Mouse (Mus musculus): ENCODE results near the gene Tmem139.
A peak's percentile ranks its signal among the peaks of the same experiment; 100 is the strongest.

Gene Tmem139

DNA sequence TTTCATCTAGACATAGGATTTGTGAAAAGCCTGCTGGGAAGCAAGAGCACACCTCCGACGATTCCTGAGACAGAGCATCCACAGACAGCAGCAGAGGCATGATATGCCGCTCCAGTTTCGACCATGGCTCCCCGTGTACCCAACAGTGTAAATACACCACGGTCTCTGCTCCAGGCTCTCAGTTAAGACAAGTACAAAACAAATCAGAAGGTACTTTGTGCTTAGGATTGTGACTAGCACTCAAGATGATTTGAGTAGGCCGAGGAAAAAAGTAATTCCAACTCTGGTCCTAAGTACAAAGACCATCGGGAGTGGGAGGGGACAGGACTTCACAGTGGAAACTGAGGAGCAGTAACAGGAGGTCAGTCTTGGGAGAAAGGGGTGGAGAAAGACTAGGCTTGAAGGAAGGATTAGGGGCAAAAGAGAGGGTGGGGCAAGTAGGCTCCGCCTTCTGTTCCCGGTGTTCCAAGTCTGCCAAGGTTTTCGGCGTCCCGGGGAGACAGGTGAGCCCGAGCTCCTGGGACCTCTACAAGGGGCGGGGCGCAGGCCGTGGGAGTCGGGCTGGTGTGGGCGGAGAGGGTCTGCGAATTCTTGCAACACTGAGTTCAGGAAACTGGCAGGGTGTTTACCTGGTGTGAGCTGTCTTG is at the start of gene Tmem139:
Gene Tmem139 (plus strand): TSS at position 447 of the 647 bp plus-strand sequence.
- no peak for TF ChIP-seq GATA4 (IDR thresholded peaks at IDR 0.05; ENCODE audit: insufficient replicate concordance, low read length)

GRCm38 (mm10) chr6:42215028-42215427 is 46.7 kb upstream of the Tmem139 start, which contains the start of gene Tas2r144:
Tas2r144 (plus strand) TSS chr6:42215328.
- no peak for TF ChIP-seq GATA4 (IDR thresholded peaks at IDR 0.05; ENCODE audit: insufficient replicate concordance, low read length)

DNA sequence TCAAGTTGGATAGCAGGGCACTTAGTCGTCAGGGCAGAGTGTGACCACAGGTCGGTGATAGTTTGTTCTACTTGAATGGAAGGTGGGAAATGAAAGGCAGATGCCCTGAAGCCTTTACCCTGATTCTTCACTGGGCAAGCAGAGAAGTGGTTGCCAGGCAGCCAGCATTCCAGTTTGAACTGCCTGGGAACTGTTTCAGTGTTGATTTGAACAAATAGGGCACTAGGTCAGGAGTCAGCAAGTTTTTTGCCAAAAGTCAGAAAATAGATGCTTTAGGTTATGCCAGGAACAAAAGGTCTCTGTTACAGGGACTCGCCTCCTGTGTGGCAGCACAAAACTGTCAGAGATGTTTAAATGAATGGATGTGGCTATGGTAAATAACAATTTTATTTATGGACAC is 39.5 kb upstream of the Tmem139 start:
- TF ChIP-seq GATA4 (IDR thresholded peaks at IDR 0.05; ENCODE audit: insufficient replicate concordance, low read length), result no peak

- TF ChIP-seq GATA4 (IDR thresholded peaks at IDR 0.05; ENCODE audit: insufficient replicate concordance, low read length), result no peak
Observed at GRCm38 (mm10) chr6:42225046-42225445, 36.7 kb upstream of the Tmem139 start.

GRCm38 (mm10) chr6:42227240-42228101 is 34.3 kb upstream of the Tmem139 start:
- TF ChIP-seq GATA4 (IDR thresholded peaks at IDR 0.05; ENCODE audit: insufficient replicate concordance, low read length), result no peak

DNA sequence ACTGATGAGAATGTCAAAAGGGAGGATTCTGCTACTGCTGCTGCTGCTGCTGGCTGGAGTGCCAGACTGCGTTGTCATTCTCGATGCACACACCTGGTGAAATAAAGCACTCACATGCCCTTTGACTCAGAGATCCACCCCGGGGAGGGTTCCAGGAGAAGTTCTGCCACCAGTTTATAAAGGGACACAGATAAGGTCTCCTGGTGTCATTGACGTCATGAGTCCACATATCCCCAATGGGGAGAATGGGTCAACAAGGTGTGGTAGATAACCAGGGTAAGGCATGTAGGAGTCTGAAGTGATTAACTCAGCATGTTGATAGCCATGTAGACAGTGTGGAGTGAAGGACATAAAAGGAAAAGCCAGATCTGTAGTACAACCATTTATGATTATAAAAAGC is 32.2 kb upstream of the Tmem139 start:
- peak; percentile 31; the same call in 1 of the 2 replicates for TF ChIP-seq GATA4 (IDR thresholded peaks at IDR 0.05; ENCODE audit: insufficient replicate concordance, low read length)

DNA sequence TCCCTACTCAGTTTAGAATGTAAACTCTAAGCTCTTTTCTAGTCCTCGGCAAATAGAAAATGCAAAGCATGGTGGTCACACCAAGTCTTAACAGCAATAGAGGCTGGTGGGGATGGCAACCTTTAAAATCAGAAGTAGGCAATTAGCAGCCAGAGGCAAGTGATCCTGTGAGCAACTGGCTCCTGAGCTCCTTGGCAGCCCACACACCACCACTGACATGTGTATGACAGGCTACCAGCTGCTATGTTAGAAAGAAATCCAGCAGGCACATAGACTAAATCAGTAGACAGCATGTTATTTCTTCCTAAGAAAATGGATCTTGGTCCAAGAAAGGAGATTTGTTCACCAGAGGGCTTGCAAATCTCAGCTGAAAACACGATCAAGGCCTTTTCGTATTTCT is 30.6 kb upstream of the Tmem139 start:
- TF ChIP-seq GATA4 (IDR thresholded peaks at IDR 0.05; ENCODE audit: insufficient replicate concordance, low read length), result no peak

- TF ChIP-seq GATA4 (IDR thresholded peaks at IDR 0.05; ENCODE audit: insufficient replicate concordance, low read length), result no peak
Observed at GRCm38 (mm10) chr6:42237276-42237805, 24.4 kb upstream of the Tmem139 start.

DNA sequence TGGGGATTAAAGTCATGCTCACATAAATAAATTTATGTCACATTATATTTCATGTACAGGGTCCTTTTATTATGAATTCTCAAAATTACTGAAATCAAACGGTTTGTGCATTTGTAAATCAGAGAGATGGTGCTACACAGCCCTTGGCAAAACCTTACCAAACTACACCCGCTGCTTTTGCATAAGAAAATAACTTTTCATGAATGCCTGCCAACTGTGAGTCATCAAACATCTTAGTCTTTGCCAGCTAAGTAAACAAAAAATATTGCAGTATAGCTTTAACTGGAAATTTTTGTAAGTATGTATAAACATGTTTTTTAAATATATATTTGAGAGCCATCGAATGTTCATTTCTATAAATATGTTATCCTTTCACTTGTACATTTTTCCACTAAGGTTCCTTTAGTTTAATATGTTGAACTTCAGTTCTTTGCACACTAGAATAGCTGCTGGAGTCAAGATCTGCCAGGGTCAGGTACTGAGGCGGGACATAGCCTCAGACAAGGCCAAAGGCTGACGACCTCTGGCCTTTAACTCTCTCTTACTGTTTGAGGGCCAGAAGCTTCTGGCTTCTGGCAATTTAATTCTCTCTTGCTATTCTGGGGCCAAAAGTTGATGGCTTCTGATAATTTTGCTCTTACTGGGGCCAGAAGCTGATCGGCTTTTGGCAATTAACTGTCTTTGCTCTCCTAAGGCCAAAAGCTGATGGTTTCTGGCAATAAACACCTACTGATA is 20.3 kb upstream of the Tmem139 start:
- 0 out of 2 replicates have a peak, but pooled peaks have one; percentile 15 for TF ChIP-seq GATA4 (IDR thresholded peaks at IDR 0.05; ENCODE audit: insufficient replicate concordance, low read length)

DNA sequence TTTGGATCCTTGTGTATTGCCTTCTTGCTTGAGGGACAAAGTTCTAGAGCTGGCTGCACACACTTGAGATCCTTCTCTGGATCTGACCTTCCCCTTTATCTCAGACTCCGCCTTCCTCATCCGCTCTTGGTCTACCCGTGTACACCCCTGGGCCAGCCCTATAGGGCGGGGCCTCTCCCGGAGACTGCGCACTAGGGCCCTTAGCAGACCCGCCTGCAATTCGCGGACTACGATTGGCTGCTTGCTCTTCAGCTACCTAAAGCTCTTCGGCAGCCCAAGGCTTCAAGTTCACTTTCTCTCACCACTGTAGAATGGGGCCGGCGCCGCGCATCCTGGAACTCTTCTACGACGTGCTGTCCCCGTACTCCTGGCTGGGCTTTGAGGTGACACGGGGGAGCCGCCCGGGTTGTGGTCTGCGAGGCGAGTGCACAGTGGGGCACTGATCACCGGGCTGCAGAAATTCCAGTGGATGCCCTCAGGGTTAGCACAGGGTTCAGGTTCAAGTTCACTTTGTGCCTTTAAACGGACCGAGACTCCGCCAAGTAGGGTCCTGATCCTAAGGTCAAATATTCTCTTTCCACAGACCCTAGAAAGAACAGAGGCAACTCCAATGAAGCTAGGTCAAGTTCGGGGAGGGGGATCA is 15.9 kb upstream of the Tmem139 start, which contains the start of gene Gstk1:
Gene Gstk1 (plus strand): TSS at position 225 of the 643 bp plus-strand sequence.
- TF ChIP-seq GATA4 (IDR thresholded peaks at IDR 0.05; ENCODE audit: insufficient replicate concordance, low read length), result peak; percentile 63; the same call in 1 of the 2 replicates

GRCm38 (mm10) chr6:42247173-42247572 is 14.6 kb upstream of the Tmem139 start:
- TF ChIP-seq GATA4 (IDR thresholded peaks at IDR 0.05; ENCODE audit: insufficient replicate concordance, low read length), result no peak

- TF ChIP-seq GATA4 (IDR thresholded peaks at IDR 0.05; ENCODE audit: insufficient replicate concordance, low read length), result no peak
Observed at GRCm38 (mm10) chr6:42247981-42248380, 13.8 kb upstream of the Tmem139 start.

GRCm38 (mm10) chr6:42251791-42252190 is 10.0 kb upstream of the Tmem139 start:
- TF ChIP-seq GATA4 (IDR thresholded peaks at IDR 0.05; ENCODE audit: insufficient replicate concordance, low read length), result no peak

DNA sequence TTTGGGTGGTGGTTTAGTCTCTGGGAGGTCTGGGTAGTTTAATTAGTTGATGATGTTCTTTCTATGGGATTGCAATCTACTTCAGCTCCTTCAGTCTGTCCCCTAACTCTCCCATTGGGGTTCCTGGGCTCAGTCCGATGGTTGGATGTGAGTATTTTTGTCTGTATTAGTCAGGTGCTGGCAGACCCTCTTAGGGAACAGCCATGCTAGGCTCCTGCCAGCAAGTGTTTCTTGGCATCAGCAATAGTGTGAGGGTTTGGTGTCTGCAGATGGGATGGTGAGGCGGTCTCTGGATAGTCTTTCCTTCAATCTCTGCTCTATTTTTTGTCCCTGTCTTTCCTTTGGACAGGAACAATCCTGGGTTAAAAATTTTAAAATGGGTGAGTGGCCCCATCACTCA is 8.7 kb upstream of the Tmem139 start:
- no peak for TF ChIP-seq GATA4 (IDR thresholded peaks at IDR 0.05; ENCODE audit: insufficient replicate concordance, low read length)

Data from liver, adult (tissue).